Mouse (Mus musculus): ENCODE measurements around the gene Klhdc4.

Klhdc4 gene

DNA sequence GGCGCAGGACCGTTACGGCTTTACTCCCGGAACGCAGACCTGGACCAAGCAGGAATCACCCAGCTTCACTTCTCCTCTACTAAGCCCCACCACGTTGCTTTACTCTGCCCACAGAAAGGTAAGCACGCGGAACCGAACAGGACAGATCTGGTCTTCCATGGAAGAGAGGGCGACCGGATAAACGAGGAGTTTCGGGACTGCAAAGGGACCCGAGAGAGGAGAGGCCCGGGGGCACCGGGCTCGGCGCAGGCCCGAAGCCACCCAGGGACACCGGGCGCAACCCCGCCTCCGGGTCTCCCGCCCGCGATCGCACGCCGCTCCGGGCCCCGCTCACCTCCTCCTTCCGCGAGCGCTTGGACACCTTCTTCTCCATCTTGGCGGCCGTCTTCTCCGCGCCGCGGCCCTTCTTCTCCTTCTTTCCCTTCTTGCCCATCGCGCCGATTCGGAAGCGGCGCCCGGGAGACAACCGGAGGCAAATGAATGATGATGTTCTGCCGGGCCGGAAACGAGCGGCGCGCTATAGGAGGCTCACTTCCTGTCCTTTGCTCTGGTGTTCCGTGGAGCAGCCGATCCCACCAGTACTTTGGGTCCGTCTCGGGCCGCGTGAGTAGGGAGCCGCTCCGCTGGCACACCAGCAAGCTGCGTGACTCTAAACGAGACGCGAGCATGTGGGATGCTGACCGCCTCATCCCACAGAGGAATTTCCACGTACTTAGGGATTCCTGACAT lies at the start of gene Klhdc4:
Gene Klhdc4, minus strand, starts transcription at position 522 of the 729 bp plus-strand sequence.
- peak; percentile 88 to 97 for DNase-seq (ENCODE audit: inconsistent age in 2 of 2, low spot score in 1 of 2)

DNA sequence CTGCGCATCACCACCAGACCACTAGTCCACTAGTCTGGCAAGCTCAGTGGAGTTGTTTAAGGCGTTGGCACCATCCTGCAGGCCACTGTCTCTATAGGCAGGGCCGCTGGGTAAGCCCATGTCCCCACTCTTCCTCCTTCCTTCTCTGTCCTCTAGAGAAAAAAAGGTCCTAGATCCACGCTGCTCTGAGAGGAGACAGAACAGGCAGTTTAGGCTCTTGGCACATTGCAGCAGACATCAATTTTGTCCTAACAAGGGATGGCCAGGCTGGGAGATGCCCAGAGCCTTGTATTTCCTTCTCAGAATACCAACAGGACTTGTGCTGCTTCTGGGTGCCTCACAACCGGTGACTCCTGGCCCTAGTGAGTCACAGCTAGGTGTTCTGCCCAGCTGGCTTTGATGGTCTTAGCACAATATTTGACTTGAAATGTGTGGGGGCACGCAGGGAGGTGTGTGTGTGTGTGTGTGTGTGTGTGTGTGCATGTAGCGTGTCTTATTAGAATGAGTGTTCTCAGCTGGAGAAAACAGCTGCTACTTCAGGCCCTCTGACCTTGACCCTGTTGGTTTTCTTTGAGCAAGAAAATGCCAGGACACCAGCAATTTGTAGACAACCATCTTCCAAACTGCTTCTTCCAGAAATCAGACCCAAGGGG lies 48.6 kb upstream of the Klhdc4 start:
- peak in 1 of 2 experiments; percentile 49 for DNase-seq (ENCODE audit: inconsistent age in 2 of 2, low spot score in 1 of 2)

DNA sequence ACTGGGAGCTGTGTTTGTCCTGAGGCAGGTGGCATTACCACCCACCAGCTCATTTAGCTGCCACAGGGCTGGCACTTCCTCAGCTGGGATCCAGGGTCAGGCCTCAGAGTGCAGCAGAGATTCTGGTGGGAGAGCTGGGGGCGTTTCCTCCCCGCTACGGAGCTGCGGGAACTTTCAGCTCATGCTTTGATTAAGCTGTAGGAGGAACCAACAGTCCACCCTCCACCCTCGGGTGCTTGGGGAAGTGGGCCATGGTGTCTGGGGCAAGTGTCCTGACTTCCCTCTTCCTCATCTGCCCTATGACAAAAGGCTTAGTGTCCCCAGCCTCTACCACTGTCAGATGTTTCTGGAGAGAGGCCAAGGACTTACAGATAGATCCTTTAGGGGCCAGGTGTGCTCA lies 47.8 kb upstream of the Klhdc4 start:
- no peak for DNase-seq (ENCODE audit: inconsistent age in 2 of 2, low spot score in 1 of 2)

DNA sequence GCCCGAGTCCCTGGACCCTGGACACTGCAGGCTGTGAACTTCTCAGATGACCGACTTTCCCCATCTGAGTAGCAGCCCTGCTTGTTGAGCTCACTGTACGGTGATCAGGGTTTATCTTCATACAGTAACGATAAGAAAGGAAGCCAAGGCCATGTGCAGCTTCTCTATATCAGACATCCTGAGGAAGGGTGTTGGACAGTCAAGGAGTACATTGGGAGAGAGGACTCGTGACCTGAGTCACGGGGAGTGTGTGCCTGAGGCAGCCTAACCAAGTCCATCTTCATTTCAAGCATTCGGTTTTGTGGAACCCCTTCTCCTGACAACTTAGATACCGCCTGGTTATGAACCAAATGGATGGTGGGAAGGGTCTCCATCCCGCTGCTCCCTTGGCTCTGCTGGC lies 46.1 kb upstream of the Klhdc4 start:
- peak; percentile 47 to 62 for DNase-seq (ENCODE audit: inconsistent age in 2 of 2, low spot score in 1 of 2)

DNA sequence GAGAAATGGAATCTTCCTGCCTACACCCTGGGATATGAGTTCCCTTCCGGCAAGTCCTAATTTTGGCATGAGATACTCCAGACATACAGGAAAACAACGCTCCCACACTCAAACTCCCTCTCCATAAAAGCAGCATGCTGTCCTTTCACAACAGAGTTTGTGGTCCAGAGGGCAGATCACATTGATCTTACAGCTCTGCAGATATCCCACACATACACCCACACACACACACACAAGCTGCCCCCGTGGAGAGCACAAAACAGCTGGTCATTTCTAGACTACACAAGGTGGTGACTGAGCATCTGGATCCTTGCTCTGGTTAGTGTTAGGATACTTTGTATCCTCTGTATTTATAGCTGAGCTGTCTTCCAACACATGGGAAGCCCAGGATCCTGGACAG lies 45.7 kb upstream of the Klhdc4 start:
- no peak for DNase-seq (ENCODE audit: inconsistent age in 2 of 2, low spot score in 1 of 2)

DNA sequence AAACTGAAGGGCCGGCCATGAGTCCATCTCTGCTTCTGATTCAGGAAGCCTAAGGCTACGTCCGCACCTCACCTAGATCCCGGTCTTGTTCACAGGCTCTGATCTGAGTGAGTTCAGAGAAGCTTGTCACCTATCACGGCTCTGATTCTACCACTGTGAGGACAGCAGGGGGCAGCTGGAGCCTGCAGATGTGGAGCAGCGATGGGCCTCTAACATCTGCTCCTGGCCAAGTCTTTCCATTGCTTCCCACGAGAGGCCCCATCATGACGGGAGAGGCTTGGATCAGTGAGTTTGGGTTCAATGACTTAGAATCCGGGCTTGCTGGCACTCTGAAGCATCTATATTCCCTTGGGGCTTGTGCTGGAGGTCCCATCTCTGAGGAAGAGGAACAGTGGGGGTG lies 44.7 kb upstream of the Klhdc4 start:
- DNase-seq (ENCODE audit: inconsistent age in 2 of 2, low spot score in 1 of 2) = peak; percentile 75 to 88

DNA sequence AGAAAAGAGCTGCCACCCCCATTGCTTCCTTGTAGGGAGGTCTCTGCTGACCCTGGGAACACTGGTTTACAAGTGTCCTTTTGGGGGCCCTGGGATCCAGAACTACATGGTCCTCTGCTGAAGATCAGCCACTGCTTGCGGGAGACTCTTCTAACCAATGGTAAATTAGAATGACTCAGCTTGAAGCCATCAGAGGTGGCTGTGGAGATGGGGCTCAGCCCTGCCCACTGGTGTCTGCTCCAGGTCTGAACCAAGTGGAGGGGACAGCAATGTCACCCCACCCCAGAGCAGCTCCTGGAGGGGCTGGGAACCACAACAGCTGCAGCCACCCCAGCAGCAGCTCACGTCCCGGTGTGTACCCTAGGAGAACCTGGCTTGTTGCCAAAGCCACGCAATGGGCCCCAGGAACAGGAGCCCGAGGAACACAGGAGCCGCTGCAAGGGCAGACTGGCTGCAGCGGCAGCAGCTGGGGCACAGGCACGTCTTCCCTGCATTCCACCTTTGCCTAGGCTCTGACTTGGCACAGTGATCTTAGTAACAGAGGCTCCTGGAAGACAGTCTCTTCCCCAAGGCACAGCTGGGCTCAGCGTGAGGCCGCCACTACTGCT lies 42.6 kb upstream of the Klhdc4 start:
- DNase-seq (ENCODE audit: inconsistent age in 2 of 2, low spot score in 1 of 2) = peak; percentile 75 to 81

DNA sequence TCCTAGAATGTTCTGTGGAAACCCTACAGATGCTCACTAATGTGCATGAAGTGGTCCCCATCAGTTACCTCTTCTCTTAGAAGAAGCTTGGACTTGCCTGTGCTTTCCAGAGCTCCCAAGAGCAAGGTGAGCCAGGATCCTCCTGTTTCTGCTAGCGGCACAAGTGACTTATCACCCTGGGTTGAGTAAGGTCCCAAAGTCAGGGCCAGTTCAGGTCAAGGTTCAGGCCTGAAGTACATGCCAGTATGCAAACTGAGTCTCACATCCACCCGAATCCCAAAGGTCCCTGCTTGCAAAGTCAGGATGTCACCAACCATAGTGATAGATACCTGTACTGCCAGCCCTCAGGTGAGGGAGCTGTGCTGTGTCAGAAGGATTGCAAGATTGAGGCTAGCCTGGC lies 40.8 kb upstream of the Klhdc4 start:
- peak in 1 of 2 experiments; percentile 54 for DNase-seq (ENCODE audit: inconsistent age in 2 of 2, low spot score in 1 of 2)

DNA sequence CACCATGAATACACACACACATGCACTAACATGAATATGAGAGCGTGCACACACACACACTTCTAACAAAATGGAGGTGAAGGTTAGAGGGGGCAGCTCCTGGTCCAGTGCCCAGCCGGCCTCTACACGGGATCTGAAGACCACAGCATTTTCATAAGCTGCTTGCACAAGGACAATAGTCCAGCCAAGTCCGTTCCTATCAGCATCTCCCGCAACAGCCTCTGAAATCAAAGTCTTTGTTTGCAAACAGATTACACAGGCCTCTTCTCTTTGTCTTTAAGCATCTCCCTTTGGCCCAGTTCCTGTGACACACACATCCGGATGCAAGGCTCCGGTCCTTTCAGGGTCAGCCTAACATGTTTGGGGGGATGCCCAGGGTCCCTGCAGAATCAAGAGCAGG lies 39.5 kb upstream of the Klhdc4 start:
- no peak for DNase-seq (ENCODE audit: inconsistent age in 2 of 2, low spot score in 1 of 2)

DNA sequence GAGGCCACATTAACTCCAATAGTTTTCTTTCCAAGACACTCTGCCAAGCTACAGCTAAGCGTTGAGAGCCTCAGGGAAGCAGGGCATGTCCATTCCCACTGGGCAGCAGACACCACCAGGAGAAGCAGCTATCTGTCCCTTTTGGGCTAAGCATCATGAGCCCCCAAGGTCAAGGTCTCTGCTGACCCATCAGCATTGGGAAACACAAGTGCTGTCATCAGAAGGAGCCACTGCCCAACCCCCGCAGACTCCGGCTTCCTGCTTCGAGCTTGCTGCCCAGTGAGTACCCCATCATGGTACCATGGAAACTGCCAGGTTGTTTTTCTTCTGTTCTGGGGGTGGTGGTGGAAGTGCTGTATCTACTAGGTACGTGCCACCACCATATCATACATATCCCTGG lies 38.8 kb upstream of the Klhdc4 start:
- DNase-seq (ENCODE audit: inconsistent age in 2 of 2, low spot score in 1 of 2) = peak; percentile 81 to 89

DNA sequence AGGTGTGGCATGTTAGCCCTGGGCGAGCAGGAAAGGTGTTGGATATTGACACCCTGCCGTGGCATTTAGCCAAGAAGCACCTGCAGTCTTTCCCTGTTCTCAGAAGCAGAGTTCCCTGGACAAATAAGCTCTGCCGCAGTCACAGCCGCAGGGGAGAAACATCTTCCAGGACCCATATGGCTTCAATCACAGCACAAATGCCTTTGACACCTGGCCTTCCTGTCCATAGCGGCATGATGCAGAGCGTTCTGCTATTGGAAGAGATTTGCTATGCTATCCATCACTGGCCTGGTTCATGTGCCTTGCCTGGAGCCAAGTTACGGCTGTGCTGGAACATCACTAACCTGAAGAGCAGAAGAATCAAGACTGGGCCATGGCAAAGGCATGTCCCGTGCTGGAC lies 36.0 kb upstream of the Klhdc4 start:
- no peak for DNase-seq (ENCODE audit: inconsistent age in 2 of 2, low spot score in 1 of 2)

DNA sequence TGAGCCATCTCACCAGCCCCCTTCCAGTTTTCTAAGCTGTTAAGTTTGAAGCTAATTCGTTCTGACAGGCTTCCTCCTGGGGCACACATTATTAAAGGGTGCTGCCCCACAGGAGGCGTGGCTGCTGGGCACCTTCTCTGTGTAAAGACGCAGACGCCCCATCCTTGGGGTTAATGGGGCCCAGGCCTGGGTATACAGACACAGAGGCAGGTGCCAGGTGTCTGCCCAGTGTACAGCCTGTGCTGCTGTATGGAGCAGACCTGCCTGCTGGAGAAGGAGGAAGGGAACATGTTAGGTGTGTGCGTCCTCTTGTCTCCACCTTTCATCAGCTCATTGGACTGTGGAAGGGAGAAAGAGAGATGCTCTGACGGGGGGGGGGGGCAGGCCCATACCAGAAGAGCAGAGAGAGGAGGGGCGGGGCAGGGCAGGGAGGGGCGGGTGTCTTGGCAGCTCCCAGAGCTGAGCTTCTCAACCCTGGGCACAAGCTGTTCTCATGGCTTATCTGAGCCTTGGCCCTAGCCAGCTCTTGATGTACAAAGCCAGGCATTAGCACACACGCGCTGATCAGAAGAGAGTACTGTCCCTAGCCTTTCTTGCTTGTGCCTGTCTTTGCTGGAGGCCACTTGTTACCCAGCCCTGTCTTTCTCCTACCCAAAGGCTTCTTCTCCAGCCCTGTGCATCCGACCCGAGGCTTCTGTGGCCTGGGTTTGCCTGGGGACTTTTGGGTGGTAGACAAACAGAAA lies 32.6 kb upstream of the Klhdc4 start:
- peak; percentile 62 to 83 for DNase-seq (ENCODE audit: inconsistent age in 2 of 2, low spot score in 1 of 2)

DNA sequence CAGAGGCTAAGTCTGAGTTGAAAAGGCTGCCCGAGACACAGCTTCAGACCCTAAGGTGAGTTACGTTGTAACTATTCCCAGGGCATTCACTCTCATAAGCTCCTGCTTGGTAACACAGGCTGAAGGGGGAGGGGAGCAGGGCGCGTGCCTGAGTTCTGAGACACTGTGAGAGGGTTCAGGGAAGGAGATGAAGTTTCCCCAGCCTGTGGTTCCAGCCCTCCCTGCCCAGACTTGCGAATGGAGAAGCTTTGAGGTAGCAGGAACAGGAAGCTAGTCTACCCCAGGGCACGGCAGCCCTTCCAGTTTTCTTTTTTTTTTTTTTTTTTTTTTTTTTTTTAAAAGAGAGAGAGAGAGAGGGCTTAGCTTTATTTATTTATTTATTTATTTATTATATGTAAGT lies 31.9 kb upstream of the Klhdc4 start:
- no peak for DNase-seq (ENCODE audit: inconsistent age in 2 of 2, low spot score in 1 of 2)

DNA sequence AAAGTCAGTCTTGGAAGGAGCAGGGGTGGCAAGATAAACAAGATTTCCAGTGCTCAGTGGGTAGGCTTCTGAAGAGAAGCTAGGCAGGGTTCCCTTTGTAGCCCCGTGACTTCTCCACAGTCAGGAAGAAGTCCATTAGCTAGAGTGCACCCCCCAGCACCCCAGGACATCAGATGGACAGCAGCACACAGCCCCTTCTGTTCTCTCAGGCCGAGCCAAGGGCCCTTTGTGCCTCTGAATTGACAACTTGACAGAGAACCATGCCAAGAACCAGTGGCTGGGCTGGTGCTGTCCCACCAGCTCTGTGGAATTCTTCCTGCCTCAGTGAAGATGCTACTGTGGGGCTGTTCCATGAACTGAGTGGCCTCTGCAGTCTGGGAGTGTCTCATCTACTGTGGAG lies 28.4 kb upstream of the Klhdc4 start:
- peak; percentile 10 to 29 for DNase-seq (ENCODE audit: inconsistent age in 2 of 2, low spot score in 1 of 2)

DNA sequence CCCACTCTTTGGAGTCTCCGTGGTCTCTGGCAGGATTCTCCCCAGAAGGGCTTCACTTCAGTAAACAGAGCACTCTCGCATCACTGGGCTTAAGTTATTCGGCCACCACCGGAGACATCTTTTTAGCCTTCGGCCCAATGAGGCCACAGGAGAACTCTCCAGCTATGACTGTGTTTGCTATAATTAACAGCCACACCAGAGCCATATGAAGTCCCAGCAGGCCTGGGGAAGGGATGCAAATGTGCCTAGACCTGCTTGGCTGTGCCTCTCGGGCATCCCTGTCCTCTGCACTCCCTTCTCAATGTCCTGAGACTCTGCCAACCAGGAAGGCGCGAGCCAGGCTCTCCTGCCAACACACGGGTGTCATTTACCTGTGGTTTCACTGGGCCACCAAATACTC lies 28.0 kb upstream of the Klhdc4 start:
- peak in 1 of 2 experiments; percentile 33 for DNase-seq (ENCODE audit: inconsistent age in 2 of 2, low spot score in 1 of 2)

DNA sequence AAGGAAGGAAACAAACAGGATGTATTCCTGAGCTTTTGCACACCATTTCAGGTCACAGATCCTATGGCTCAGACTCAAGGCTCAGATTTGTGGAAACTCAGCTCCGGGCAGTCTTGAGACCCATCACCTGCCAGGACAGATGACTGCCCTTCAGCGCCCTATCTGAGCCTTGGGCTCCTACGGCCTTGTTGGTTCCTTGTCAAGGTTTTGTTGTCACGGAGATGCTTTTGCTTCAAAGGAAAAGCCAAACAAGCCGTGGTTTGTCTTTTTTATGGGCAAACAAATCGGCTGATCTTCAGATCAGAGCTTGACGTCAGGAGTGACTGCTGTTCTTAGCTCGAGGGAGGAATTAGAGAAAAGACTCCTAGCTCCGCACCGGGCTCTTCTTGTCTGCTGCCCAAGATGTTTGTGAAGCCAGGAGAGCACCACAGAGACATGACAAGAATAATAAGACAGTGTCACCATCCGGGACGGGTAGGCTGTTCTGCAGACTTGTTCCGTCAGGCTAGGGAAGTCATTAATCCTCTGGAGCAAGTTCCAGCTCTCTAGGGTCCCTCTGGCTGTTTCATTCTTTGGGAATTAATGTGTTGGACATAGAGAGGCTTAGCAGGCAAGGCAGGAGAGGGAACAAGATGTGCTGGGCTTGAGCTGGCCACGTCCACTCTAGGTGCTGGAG lies 26.8 kb upstream of the Klhdc4 start:
- peak; percentile 75 to 86 for DNase-seq (ENCODE audit: inconsistent age in 2 of 2, low spot score in 1 of 2)

DNA sequence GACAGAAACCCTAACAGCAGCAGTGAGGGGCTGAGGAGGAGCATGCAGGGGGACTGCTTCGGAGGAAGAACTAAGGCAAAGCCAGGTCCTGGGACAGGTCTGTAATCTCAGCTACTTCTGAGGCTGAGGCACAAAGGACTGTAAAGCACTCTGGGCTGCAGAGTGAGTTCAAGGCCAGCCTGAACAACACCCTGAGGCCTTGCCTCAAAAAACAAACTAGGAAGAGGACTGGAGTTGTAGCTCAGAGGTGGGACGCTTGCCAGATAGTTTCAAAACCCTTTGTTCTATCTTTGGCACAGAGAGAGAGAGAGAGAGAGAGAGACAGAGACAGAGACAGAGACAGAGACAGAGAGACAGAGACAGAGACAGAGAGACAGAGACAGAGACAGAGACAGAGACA lies 24.2 kb upstream of the Klhdc4 start:
- DNase-seq (ENCODE audit: inconsistent age in 2 of 2, low spot score in 1 of 2) = peak; percentile 70 to 92

DNA sequence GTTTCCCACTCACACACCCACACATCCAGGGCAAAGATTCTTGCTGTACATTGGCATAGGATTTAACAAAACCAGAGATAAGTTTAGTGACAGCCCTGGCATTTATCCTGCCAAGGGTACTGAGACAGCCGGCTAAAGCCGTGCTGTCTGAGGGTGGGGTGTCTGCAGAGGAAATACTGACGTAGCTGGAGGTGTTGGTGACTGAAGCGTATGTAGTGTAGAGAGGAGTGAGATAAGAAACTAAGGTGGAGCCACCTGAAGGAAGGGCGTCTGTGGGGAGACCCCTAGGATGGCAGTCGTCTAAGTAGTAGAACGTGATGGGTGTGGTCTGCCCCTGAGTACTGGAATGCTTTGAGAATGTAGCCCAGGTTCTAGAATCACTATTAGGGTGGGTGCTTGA lies 23.1 kb upstream of the Klhdc4 start:
- DNase-seq (ENCODE audit: inconsistent age in 2 of 2, low spot score in 1 of 2) = peak; percentile 13 to 53

DNA sequence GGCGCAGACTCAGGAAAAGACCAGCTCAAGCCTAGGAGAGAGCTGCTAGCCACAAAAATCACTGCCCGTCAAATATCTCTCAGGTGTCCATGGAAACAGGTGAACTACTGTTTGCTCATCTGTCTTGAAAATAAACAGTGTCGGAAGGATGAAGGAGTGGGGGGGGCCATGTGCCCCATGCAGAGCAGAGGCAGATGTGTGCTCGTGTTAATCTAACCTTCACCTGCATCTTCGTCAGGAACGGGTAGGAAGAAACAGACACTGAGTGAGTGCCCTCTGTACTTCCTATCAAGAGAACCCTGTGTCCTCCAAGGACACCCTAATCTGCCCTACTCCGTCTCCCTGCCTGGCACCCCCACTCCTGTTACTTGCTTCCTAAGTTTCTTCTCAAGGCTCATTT lies 22.3 kb upstream of the Klhdc4 start:
- DNase-seq (ENCODE audit: inconsistent age in 2 of 2, low spot score in 1 of 2) = peak in 1 of 2 experiments; percentile 33

DNA sequence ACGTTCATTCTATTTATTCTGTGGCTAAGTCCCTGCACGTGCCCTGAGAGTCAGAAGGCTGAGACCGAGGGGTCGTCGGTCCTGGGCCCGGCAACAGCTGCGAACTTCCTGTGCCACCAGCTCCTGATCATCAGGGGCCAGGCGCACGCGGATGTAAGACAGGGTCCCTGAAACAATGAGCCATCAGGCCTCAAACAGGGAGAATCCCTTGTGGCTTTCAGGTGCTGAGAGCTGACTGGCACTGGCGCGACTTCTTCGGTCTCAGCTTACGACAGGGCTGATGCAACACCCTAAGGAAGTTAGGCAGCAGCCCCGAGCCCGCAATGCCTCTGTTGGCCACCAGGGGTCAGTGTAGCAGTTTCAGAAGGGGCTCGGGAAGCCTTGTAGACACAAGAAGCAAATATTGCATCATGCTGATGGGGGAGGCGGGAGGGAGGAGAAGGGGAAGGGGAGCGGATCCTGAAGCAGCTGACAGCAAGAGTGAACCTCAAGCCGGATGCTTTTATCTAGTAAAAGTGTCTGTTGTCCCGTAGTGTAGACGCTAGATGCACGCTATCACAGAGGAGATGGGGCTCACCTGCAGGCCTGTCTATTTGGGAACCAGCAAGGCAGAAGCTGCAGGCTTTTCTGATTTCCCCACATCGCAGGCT lies 21.6 kb upstream of the Klhdc4 start:
- DNase-seq (ENCODE audit: inconsistent age in 2 of 2, low spot score in 1 of 2) = peak; percentile 95 to 99

DNA sequence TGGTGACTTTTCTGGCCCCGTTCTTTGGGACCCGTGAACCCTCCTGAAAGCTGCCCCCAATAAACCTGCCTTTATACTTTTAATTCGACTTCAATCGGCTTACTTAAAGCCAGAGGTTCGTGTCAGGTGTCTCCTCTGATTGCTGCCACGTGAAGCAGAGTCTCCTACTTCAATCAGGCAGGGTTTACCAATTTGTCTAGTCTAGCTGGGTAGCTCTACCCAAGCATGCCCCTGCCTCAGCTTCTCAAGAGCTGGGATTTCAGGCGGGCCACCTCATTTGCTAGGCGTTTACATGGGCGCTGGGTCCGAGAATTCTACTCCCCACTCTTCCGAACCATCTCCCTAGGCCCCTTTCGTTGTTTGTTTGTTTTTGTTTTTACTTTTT lies 21.1 kb upstream of the Klhdc4 start:
- DNase-seq (ENCODE audit: inconsistent age in 2 of 2, low spot score in 1 of 2) = peak in 1 of 2 experiments; percentile 42
